Mouse (Mus musculus): ENCODE measurements at regions not wholly inside any gene's neighbourhood (a gene's known extent, or its start where the extent isn't known, plus 50 kb on each side); places are given as distances from the start of the nearest gene placed in this dataset.

- no peaks in the 10 kb centered on the region for H3K79me2 ChIP-seq (ENCODE audit: control insufficient read depth, insufficient read depth, low read length, poor library complexity)
- H3K9ac ChIP-seq (ENCODE audit: control insufficient read depth, low read depth, low read length, poor library complexity, severe bottlenecking): no peak overlapping the region
- H3K27ac ChIP-seq (ENCODE audit: control insufficient read depth, low read depth, low read length): no peak overlapping the region
- TF ChIP-seq RAD21 (IDR thresholded peaks at IDR 0.05; ENCODE audit: low read depth, low read length): no peak
- TF ChIP-seq MXI1 (IDR thresholded peaks at IDR 0.05; ENCODE audit: low read depth, low read length): no peak
- no peak for TF ChIP-seq E2F4 (IDR thresholded peaks at IDR 0.05; ENCODE audit: borderline replicate concordance, low read depth, low read length)
- no peak for TF ChIP-seq UBTF (IDR thresholded peaks at IDR 0.05; ENCODE audit: borderline replicate concordance, insufficient read depth, low read depth, low read length)
- no peak for TF ChIP-seq MAZ (IDR thresholded peaks at IDR 0.05; ENCODE audit: low read depth, low read length)
- TF ChIP-seq TAL1 (IDR thresholded peaks at IDR 0.05; ENCODE audit: low read length): no peak
- TF ChIP-seq POLR2AphosphoS2 (IDR thresholded peaks at IDR 0.05; ENCODE audit: low read length): no peak
- TF ChIP-seq EP300 (IDR thresholded peaks at IDR 0.05; ENCODE audit: low read depth in 1 of 2, low read length in 2 of 2): no peak
- no peak for TF ChIP-seq MYB (IDR thresholded peaks at IDR 0.05; ENCODE audit: low read depth, low read length)
- TF ChIP-seq ETS1 (IDR thresholded peaks at IDR 0.05; ENCODE audit: low read depth, low read length): no peak
- H3K27me3 ChIP-seq (ENCODE audit: control insufficient read depth in 1 of 2, insufficient read depth in 2 of 2, low read length in 2 of 2): no peaks in the 10 kb centered on the region
- no peaks in the 10 kb centered on the region for H3K36me3 ChIP-seq (ENCODE audit: control insufficient read depth in 1 of 2, insufficient read depth in 2 of 2, low read length in 2 of 2)
- no peaks in the 10 kb centered on the region for H3K9me3 ChIP-seq (replicated peaks; ENCODE audit: insufficient read depth, low read length)
- H3K4me3 ChIP-seq (ENCODE audit: control insufficient read depth in 1 of 2, insufficient read depth in 1 of 2, low read depth in 2 of 2, low read length in 2 of 2): no peak overlapping the region
- DNase-seq (ENCODE audit: low read depth, low spot score): no peak
- H3K4me1 ChIP-seq (ENCODE audit: control insufficient read depth in 1 of 2, insufficient read depth in 2 of 2, low read length in 2 of 2): no peaks in the 10 kb centered on the region
Observed at GRCm38 (mm10) chr13:26356341-26356740, 413.6 kb downstream of the Hdgfl1 start.

- H3K27me3 ChIP-seq (ENCODE audit: control insufficient read depth in 1 of 2, insufficient read depth in 2 of 2, low read length in 2 of 2): no peaks in the 10 kb centered on the region
- H3K9ac ChIP-seq (ENCODE audit: control insufficient read depth, low read depth, low read length, poor library complexity, severe bottlenecking): no peak overlapping the region
Observed at GRCm38 (mm10) chr13:26354421-26354820, 415.5 kb downstream of the Hdgfl1 start.

GRCm38 (mm10) chr13:26350510-26350909, 419.5 kb downstream of the Hdgfl1 start:
- H3K36me3 ChIP-seq (ENCODE audit: control insufficient read depth in 1 of 2, insufficient read depth in 2 of 2, low read length in 2 of 2): no peaks in the 10 kb centered on the region
- no peak overlapping the region for H3K4me3 ChIP-seq (ENCODE audit: control insufficient read depth in 1 of 2, insufficient read depth in 1 of 2, low read depth in 2 of 2, low read length in 2 of 2)
- no peak overlapping the region for H3K9ac ChIP-seq (ENCODE audit: control insufficient read depth, low read depth, low read length, poor library complexity, severe bottlenecking)
- H3K27ac ChIP-seq (ENCODE audit: control insufficient read depth, low read depth, low read length): no peak overlapping the region
- no peaks in the 10 kb centered on the region for H3K4me1 ChIP-seq (ENCODE audit: control insufficient read depth in 1 of 2, insufficient read depth in 2 of 2, low read length in 2 of 2)
- TF ChIP-seq JUND (IDR thresholded peaks at IDR 0.05; ENCODE audit: low read depth, low read length) (no peak), SIN3A (IDR thresholded peaks at IDR 0.05; ENCODE audit: low read length) (no peak)
- no peaks in the 10 kb centered on the region for H3K27me3 ChIP-seq (ENCODE audit: control insufficient read depth in 1 of 2, insufficient read depth in 2 of 2, low read length in 2 of 2)
- H3K79me2 ChIP-seq (ENCODE audit: control insufficient read depth, insufficient read depth, low read length, poor library complexity): no peaks in the 10 kb centered on the region
- no peak for DNase-seq (ENCODE audit: low read depth, low spot score)
- H3K9me3 ChIP-seq (replicated peaks; ENCODE audit: insufficient read depth, low read length): no peaks in the 10 kb centered on the region

More at GRCm38 (mm10) chr13:26354421-26354820, 415.5 kb downstream of the Hdgfl1 start:
- no peaks in the 10 kb centered on the region for H3K36me3 ChIP-seq (ENCODE audit: control insufficient read depth in 1 of 2, insufficient read depth in 2 of 2, low read length in 2 of 2)
- H3K9me3 ChIP-seq (replicated peaks; ENCODE audit: insufficient read depth, low read length): no peaks in the 10 kb centered on the region
- H3K4me1 ChIP-seq (ENCODE audit: control insufficient read depth in 1 of 2, insufficient read depth in 2 of 2, low read length in 2 of 2): no peaks in the 10 kb centered on the region
- DNase-seq (ENCODE audit: low read depth, low spot score): no peak
- TF ChIP-seq TAL1 (IDR thresholded peaks at IDR 0.05; ENCODE audit: low read length) (no peak), SMC3 (IDR thresholded peaks at IDR 0.05; ENCODE audit: low read depth, low read length) (no peak), GABPA (IDR thresholded peaks at IDR 0.05; ENCODE audit: low read depth, low read length) (no peak), ZC3H11A (IDR thresholded peaks at IDR 0.05; ENCODE audit: low read depth, low read length) (no peak), RAD21 (IDR thresholded peaks at IDR 0.05; ENCODE audit: low read depth, low read length) (no peak)
- H3K27ac ChIP-seq (ENCODE audit: control insufficient read depth, low read depth, low read length): no peak overlapping the region
- H3K4me3 ChIP-seq (ENCODE audit: control insufficient read depth in 1 of 2, insufficient read depth in 1 of 2, low read depth in 2 of 2, low read length in 2 of 2): no peak overlapping the region
- H3K79me2 ChIP-seq (ENCODE audit: control insufficient read depth, insufficient read depth, low read length, poor library complexity): no peaks in the 10 kb centered on the region

Measured in MEL (cell line).